Mouse (Mus musculus) liver, postnatal 0 days (tissue): ENCODE results near the gene Vps39. TPM values are rescaled to one million over a fixed set of nuclear protein-coding genes. Genes with fewer than 3 reads are reported as not detected.

Experiments
- ATAC-seq: fragments of 200-750 bp; cut with Nextera tagmentation; 2 replicates; pipeline ENCODE4 v1.8.0; 2017; ENCODE audit warnings: mild to moderate bottlenecking, moderate library complexity
- DNase-seq: peaks from one replicate; pipeline ENCODE4 v3.0.0-alpha.2; 2016
- H3K27ac ChIP-seq: fragments of 300-500 bp; sonication (generic); 2 replicates; pipeline ENCODE4 v1.5.1; 2014; ENCODE audit warnings: antibody characterized with exemption, moderate library complexity, mild to moderate bottlenecking, low read depth
- H3K27me3 ChIP-seq: fragments of 300-500 bp; sonication (generic); 2 replicates; pipeline ENCODE4 v1.6.1; 2014; ENCODE audit warnings: low read length, control low read depth, mixed read lengths; ENCODE audit not compliant: insufficient read depth
- H3K36me3 ChIP-seq: fragments of 300-500 bp; sonication (generic); replicated peaks from 2 replicates; pipeline ENCODE4 v1.6.1; 2014; ENCODE audit warnings: mild to moderate bottlenecking, control low read depth, low read length, moderate library complexity, mixed read lengths; ENCODE audit not compliant: insufficient read depth
- H3K4me1 ChIP-seq: fragments of 300-500 bp; sonication (generic); 2 replicates; pipeline ENCODE4 v1.6.1; 2014; ENCODE audit warnings: antibody characterized with exemption, mild to moderate bottlenecking, control low read depth; ENCODE audit not compliant: insufficient read depth
- H3K4me2 ChIP-seq: fragments of 300-500 bp; sonication (generic); 2 replicates; pipeline ENCODE4 v1.6.1; 2014; ENCODE audit warnings: low read depth, mild to moderate bottlenecking, low read length, moderate library complexity, mixed read lengths
- H3K4me3 ChIP-seq: fragments of 300-500 bp; sonication (generic); 2 replicates; pipeline ENCODE4 v1.5.1; 2014; ENCODE audit warnings: low read depth, low read length
- H3K9ac ChIP-seq: fragments of 300-500 bp; sonication (generic); replicated peaks from 2 replicates; pipeline ENCODE4 v1.6.1; 2014; ENCODE audit warnings: mild to moderate bottlenecking, moderate library complexity
- H3K9me3 ChIP-seq: fragments of 300-500 bp; sonication (generic); 2 replicates; pipeline ENCODE4 v1.6.1; 2016; ENCODE audit warnings: mild to moderate bottlenecking, control low read depth, low read length, mixed read lengths
- CTCF ChIP-seq: sonication (generic); IDR thresholded peaks from 2 replicates; pipeline ENCODE4 v1.5.1; 2016; ENCODE audit warnings: antibody characterized with exemption, low read depth
- EP300 ChIP-seq: IDR thresholded peaks from 2 replicates; pipeline ENCODE4 v1.6.1; 2016; ENCODE audit warnings: antibody characterized with exemption, low read depth, mild to moderate bottlenecking
- WGBS: fragments of 180-500 bp; shearing (Covaris S2); extraction: QIAGEN DNeasy Blood & Tissue Kit; methylation state at CpG from one replicate; pipeline ENCODE4 v1.1.7; 2014; ENCODE audit not compliant: insufficient replicate concordance; 5-methylcytosine and 5-hydroxymethylcytosine counted together
- polyA plus RNA-seq: library from polyadenylated mRNA; unstranded; fragments of >200 nt; fragmentation: Nextera tagmentation; extraction: Ambion mirVana; gene quantifications from 2 replicates; pipeline ENCODE4 v1.2.1, GENCODE M21; 2015

Gene Vps39
- polyA plus RNA-seq, 1 experiment from 2014 or later = 5.9 TPM

DNA sequence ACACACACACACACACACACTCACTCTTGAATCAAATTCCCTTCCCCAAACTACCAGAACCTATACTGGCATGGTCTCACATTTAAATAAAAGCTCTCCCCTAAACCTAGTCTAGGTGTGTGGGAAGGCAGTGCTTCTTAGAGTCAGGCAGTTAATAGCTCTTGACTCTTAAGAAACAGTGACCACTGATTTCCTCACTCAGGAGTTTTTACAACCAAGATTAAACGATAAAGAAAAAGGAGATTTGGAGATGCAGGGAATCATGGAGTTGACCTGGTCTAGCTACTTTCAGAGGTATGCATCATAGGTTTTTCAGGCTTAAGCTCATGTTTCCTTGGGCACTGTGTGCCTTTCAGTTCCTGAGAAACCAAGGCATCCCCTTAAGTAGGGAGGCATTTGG is 33.3 kb upstream of the Vps39 start:
- no peak for TF ChIP-seq CTCF
- no peak for TF ChIP-seq EP300
- no peaks in the 10 kb centered on the region for H3K9me3 ChIP-seq
- H3K4me1 ChIP-seq = no peaks in the 10 kb centered on the region
- DNase-seq = no peak
- no peak overlapping the region for H3K9ac ChIP-seq
- no peak overlapping the region for H3K4me3 ChIP-seq
- 88% methylated on average over 1 of the region's 1 CpGs for WGBS
- no peak for ATAC-seq
- no peaks in the 10 kb centered on the region for H3K27me3 ChIP-seq
- peaks cover 57% of the 10 kb centered on the region for H3K36me3 ChIP-seq
- H3K4me2 ChIP-seq = no peak overlapping the region
- no peak overlapping the region for H3K27ac ChIP-seq

DNA sequence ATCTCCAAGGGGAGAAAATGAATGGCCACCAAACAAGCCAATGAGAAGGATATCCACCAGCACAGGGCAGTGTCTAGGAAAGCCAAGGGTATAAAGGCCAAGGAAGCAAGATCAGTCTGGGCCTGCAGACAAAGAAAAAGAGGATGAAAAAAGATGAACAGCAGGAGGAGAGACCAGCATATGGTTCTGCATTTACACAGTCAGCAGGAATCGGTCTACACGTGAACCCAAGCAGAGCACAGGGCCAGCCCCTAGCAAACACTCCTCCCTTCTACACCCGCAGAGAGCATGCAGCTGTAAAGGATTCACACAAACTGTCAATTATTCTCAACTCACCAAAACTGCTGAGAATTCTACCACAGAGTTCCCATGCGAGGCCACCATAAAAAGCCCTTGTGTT is 20.9 kb upstream of the Vps39 start:
- Histone ChIP-seq H3K27ac (no peak overlapping the region), H3K4me3 (no peak overlapping the region), H3K4me2 (no peak overlapping the region), H3K27me3 (no peaks in the 10 kb centered on the region), H3K9me3 (no peaks in the 10 kb centered on the region), H3K9ac (no peak overlapping the region), H3K36me3 (peaks cover 66% of the 10 kb centered on the region), H3K4me1 (no peaks in the 10 kb centered on the region)
- WGBS = 85% methylated on average over 4 of the region's 4 CpGs
- no peak for TF ChIP-seq CTCF
- TF ChIP-seq EP300 = no peak
- DNase-seq = no peak
- no peak for ATAC-seq

DNA sequence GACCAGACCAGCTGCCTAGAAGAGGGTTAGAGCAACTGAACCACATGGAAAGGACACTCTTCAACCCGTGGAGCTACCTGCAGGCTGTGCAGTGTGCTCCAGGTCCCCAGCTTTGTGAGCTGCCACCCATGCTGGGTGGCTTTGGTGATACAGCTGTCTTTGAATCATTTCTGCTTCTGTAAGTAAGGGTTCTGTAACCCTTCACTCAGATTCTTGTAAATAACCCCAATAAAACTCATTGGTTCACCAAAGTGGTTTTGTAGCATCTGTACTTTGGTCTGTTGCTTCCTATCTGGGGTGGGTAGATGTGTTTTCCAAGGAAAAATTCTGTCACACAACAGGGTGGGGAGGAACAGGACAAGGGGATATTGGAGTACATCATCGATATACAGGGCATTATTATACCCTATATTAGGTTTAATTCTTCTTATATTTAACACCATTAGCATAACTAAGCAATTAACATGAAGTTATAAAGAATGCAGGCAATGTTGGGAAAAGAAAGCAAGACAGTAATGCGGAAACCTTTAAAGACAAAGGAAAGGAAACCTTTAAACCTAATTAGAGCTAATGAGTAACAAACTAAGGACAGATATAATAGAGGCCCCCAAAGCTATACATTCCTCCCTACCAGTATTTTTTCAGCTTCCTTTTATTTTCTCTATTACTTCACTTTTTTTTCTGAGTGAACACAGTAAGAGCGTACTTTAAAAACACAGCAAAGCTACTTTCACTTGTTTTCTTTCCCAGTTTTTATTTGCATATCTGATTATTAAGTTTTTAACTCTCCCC is 14.7 kb upstream of the Vps39 start:
- H3K27me3 ChIP-seq = no peaks in the 10 kb centered on the region
- DNase-seq (no peak), ATAC-seq (no peak)
- no peak overlapping the region for H3K9ac ChIP-seq
- no peak overlapping the region for H3K27ac ChIP-seq
- no peaks in the 10 kb centered on the region for H3K9me3 ChIP-seq
- no peak overlapping the region for H3K4me3 ChIP-seq
- TF ChIP-seq CTCF (no peak), EP300 (no peak)
- no peak overlapping the region for H3K4me2 ChIP-seq
- WGBS = 90% methylated on average over 4 of the region's 4 CpGs
- H3K4me1 ChIP-seq = no peaks in the 10 kb centered on the region
- H3K36me3 ChIP-seq = peaks cover 64% of the 10 kb centered on the region

DNA sequence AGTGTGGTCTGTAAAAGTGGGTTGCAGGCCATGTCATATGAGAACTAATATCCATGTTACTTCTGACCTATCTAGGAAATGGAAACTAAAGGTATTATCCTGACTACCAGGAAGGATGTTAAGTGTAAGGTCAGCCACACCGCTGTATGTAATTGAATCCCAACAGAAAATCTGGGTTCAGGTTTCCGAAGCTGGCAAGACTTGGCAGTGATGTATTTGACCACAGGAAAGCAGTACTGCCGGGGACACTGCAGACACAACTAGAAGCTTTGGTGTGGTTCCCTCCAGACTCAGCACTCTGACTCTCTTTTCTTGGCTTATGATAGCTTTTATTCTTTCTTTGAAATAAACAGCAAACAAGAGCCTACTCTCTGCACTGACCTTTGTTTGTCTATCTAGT is 13.6 kb upstream of the Vps39 start:
- Histone ChIP-seq H3K4me2 (no peak overlapping the region), H3K27ac (no peak overlapping the region), H3K36me3 (peaks cover 62% of the 10 kb centered on the region)

DNA sequence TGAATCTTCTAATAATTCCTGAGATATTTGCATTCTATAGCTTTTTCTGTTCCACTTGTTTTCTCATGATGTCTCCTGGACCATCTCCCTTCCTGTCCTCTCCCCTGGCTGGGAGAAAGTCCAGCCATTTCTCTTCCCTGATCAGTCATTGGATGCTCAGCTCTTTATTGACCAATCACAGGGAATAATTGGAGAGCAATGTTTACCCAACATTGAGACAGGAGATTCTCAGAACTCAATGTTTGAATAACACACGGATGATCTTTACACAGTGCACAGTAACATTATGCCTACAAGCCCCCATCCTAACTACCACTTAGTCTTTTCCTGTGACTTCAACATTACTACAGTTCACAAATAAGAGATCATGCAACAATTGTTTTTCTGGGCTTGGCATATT is 7.5 kb upstream of the Vps39 start:
- Histone ChIP-seq H3K27me3 (no peaks in the 10 kb centered on the region), H3K27ac (peak overlapping the region; percentile 23; the same call in 1 of the 2 replicates), H3K9me3 (no peaks in the 10 kb centered on the region), H3K9ac (no peak overlapping the region), H3K4me3 (no peak overlapping the region), H3K36me3 (peaks cover 33% of the 10 kb centered on the region), H3K4me2 (no peak overlapping the region), H3K4me1 (no peaks in the 10 kb centered on the region)
- ATAC-seq (peak; percentile 93), DNase-seq (no peak)
- TF ChIP-seq EP300 (no peak), CTCF (no peak)
- 63% methylated on average over 1 of the region's 1 CpGs for WGBS

More for the DNA sequence above, 13.6 kb upstream of the Vps39 start:
- no peaks in the 10 kb centered on the region for H3K4me1 ChIP-seq
- H3K27me3 ChIP-seq = no peaks in the 10 kb centered on the region
- 80% methylated on average over 3 of the region's 3 CpGs for WGBS
- TF ChIP-seq EP300 (no peak), CTCF (no peak)
- no peak overlapping the region for H3K4me3 ChIP-seq
- H3K9me3 ChIP-seq = no peaks in the 10 kb centered on the region
- DNase-seq (no peak), ATAC-seq (no peak)
- no peak overlapping the region for H3K9ac ChIP-seq

DNA sequence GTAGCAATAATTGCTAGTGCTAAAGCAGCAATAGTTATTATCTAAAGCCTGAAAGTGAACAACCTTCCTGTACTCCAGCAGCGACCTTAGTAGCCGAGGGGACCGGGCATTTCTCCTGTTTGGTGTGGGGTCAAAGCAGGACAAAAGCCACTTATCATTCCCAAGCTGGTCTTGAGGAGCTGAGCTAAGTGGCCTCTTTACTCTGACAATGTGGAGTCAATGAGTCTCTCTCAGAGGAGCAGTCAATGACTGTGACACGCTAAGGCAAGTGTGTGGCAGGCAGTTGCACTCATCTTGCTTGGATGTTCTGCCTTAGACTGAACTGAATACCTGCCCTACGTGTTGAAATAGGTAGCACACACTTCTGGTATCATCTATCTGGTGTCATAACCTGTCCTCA is 1.6 kb downstream of the Vps39 start:
- H3K36me3 ChIP-seq = peaks cover 24% of the 10 kb centered on the region
- H3K4me2 ChIP-seq = no peak overlapping the region
- ATAC-seq = no peak
- H3K27ac ChIP-seq = no peak overlapping the region
- no peak overlapping the region for H3K9ac ChIP-seq
- no peak for DNase-seq
- 77% methylated on average over 5 of the region's 5 CpGs for WGBS
- H3K27me3 ChIP-seq = no peaks in the 10 kb centered on the region
- no peak overlapping the region for H3K4me3 ChIP-seq
- TF ChIP-seq CTCF (no peak), EP300 (no peak)
- H3K9me3 ChIP-seq = no peaks in the 10 kb centered on the region
- peaks cover 12% of the 10 kb centered on the region for H3K4me1 ChIP-seq
